Mouse (Mus musculus): ENCODE results near the gene Ciz1. TPM values are rescaled to one million over a fixed set of nuclear protein-coding genes. Genes with fewer than 3 reads are reported as not detected.

Gene Ciz1
- polyA plus RNA-seq (2015; fragmentation: Nextera tagmentation; extraction: Ambion mirVana), result 42.7 and 46.2 TPM in 2 replicates

GRCm38 (mm10) chr2:32352151-32353006 lies at the start of gene Ciz1:
TSS of gene Ciz1 (plus strand) at chr2:32352327.
- peak within 1 kb of the TSS; percentile 84 for H3K9ac ChIP-seq
- H3K27ac ChIP-seq, result peak within 1 kb of the TSS; percentile 95
- peak within 1 kb of the TSS; percentile 81 for H3K4me2 ChIP-seq
- no peaks in the 10 kb centered on the region for H3K9me3 ChIP-seq
- no peak; the same call in 1 of the 2 replicates for ATAC-seq (ENCODE audit: insufficient number of reproducible peaks, low FRiP score, low TSS enrichment, low read depth)
- peak within 1 kb of the TSS; percentile 82 for H3K4me3 ChIP-seq
- WGBS, result 1% methylated on average over 48 of the region's 52 CpGs
- peaks cover 42% of the 10 kb centered on the region for H3K4me1 ChIP-seq
- H3K27me3 ChIP-seq, result no peaks in the 10 kb centered on the region
- H3K36me3 ChIP-seq, result peaks cover 13% of the 10 kb centered on the region

GRCm38 (mm10) chr2:32302952-32303351 lies 49.2 kb upstream of the Ciz1 start:
- no peaks in the 10 kb centered on the region for H3K9me3 ChIP-seq
- WGBS, result 86% methylated on average over 10 of the region's 10 CpGs
- no peak for ATAC-seq (ENCODE audit: insufficient number of reproducible peaks, low FRiP score, low TSS enrichment, low read depth)
- no peak overlapping the region for H3K4me2 ChIP-seq
- H3K27ac ChIP-seq, result no peak overlapping the region
- no peaks in the 10 kb centered on the region for H3K27me3 ChIP-seq
- H3K4me3 ChIP-seq, result no peak overlapping the region
- 0 out of 2 replicates have a peak, but pooled peaks cover 4% of the 10 kb centered on the region for H3K4me1 ChIP-seq
- peaks cover 99% of the 10 kb centered on the region for H3K36me3 ChIP-seq
- no peak overlapping the region for H3K9ac ChIP-seq

GRCm38 (mm10) chr2:32304145-32304832 lies 47.8 kb upstream of the Ciz1 start:
- 0 out of 2 replicates have a peak, but pooled peaks have one; percentile 45 for ATAC-seq (ENCODE audit: insufficient number of reproducible peaks, low FRiP score, low TSS enrichment, low read depth)
- Histone ChIP-seq H3K27me3 (no peaks in the 10 kb centered on the region), H3K4me1 (peaks cover 5% of the 10 kb centered on the region; the same call in 1 of the 2 replicates), H3K4me3 (no peak overlapping the region), H3K36me3 (peaks cover 97% of the 10 kb centered on the region), H3K4me2 (no peak overlapping the region), H3K9ac (no peak overlapping the region), H3K27ac (no peak overlapping the region), H3K9me3 (no peaks in the 10 kb centered on the region)
- WGBS, result 49% methylated on average over 8 of the region's 8 CpGs

GRCm38 (mm10) chr2:32305668-32306067 lies 46.5 kb upstream of the Ciz1 start:
- Histone ChIP-seq H3K4me1 (peaks cover 18% of the 10 kb centered on the region), H3K9ac (no peak overlapping the region), H3K4me2 (no peak overlapping the region), H3K27ac (0 out of 2 replicates have a peak overlapping the region, but pooled peaks have one; percentile 1), H3K36me3 (peaks cover 99% of the 10 kb centered on the region), H3K9me3 (no peaks in the 10 kb centered on the region), H3K4me3 (no peak overlapping the region), H3K27me3 (no peaks in the 10 kb centered on the region)
- WGBS, result 87% methylated on average over 5 of the region's 5 CpGs
- no peak for ATAC-seq (ENCODE audit: insufficient number of reproducible peaks, low FRiP score, low TSS enrichment, low read depth)

GRCm38 (mm10) chr2:32306176-32306575 lies 46.0 kb upstream of the Ciz1 start:
- Histone ChIP-seq H3K4me2 (no peak overlapping the region), H3K27me3 (no peaks in the 10 kb centered on the region), H3K27ac (no peak overlapping the region), H3K4me1 (peaks cover 23% of the 10 kb centered on the region), H3K4me3 (no peak overlapping the region), H3K9ac (no peak overlapping the region), H3K36me3 (peaks cover 96% of the 10 kb centered on the region), H3K9me3 (no peaks in the 10 kb centered on the region)
- 86% methylated on average over 9 of the region's 9 CpGs for WGBS
- ATAC-seq (ENCODE audit: insufficient number of reproducible peaks, low FRiP score, low TSS enrichment, low read depth), result no peak

GRCm38 (mm10) chr2:32307247-32307798 lies 44.8 kb upstream of the Ciz1 start:
- no peaks in the 10 kb centered on the region for H3K27me3 ChIP-seq
- WGBS, result 90% methylated on average over 6 of the region's 6 CpGs
- H3K9me3 ChIP-seq, result no peaks in the 10 kb centered on the region
- no peak overlapping the region for H3K9ac ChIP-seq
- no peak overlapping the region for H3K4me2 ChIP-seq
- peaks cover 84% of the 10 kb centered on the region for H3K36me3 ChIP-seq
- peaks cover 35% of the 10 kb centered on the region for H3K4me1 ChIP-seq
- ATAC-seq (ENCODE audit: insufficient number of reproducible peaks, low FRiP score, low TSS enrichment, low read depth), result no peak
- H3K27ac ChIP-seq, result no peak overlapping the region
- H3K4me3 ChIP-seq, result no peak overlapping the region

- ATAC-seq (ENCODE audit: insufficient number of reproducible peaks, low FRiP score, low TSS enrichment, low read depth), result no peak
- Histone ChIP-seq H3K9me3 (no peaks in the 10 kb centered on the region), H3K27ac (0 out of 2 replicates have a peak overlapping the region, but pooled peaks have one; percentile 11), H3K4me1 (peaks cover 40% of the 10 kb centered on the region), H3K27me3 (no peaks in the 10 kb centered on the region), H3K36me3 (peaks cover 77% of the 10 kb centered on the region), H3K4me3 (no peak overlapping the region), H3K9ac (no peak overlapping the region), H3K4me2 (no peak overlapping the region)
- 48% methylated on average over 8 of the region's 8 CpGs for WGBS
Measured at GRCm38 (mm10) chr2:32307941-32308760, 44.0 kb upstream of the Ciz1 start.

- WGBS, result 81% methylated on average over 16 of the region's 16 CpGs
- H3K4me2 ChIP-seq, result no peak overlapping the region
- 0 out of 2 replicates have a peak overlapping the region, but pooled peaks have one; percentile 11 for H3K27ac ChIP-seq
- peaks cover 74% of the 10 kb centered on the region for H3K36me3 ChIP-seq
- ATAC-seq (ENCODE audit: insufficient number of reproducible peaks, low FRiP score, low TSS enrichment, low read depth), result no peak
- no peaks in the 10 kb centered on the region for H3K9me3 ChIP-seq
- no peak overlapping the region for H3K9ac ChIP-seq
- H3K4me1 ChIP-seq, result peaks cover 40% of the 10 kb centered on the region
- no peak overlapping the region for H3K4me3 ChIP-seq
- no peaks in the 10 kb centered on the region for H3K27me3 ChIP-seq
Measured at GRCm38 (mm10) chr2:32308870-32309568, 43.1 kb upstream of the Ciz1 start.

GRCm38 (mm10) chr2:32310096-32310845 lies 41.9 kb upstream of the Ciz1 start:
- Histone ChIP-seq H3K27ac (peak overlapping the region; percentile 11; the same call in 1 of the 2 replicates), H3K27me3 (no peaks in the 10 kb centered on the region), H3K4me3 (peak overlapping the region; percentile 64; the same call in 1 of the 2 replicates), H3K36me3 (peaks cover 68% of the 10 kb centered on the region), H3K4me1 (peaks cover 42% of the 10 kb centered on the region), H3K9ac (peak overlapping the region; percentile 26; the same call in 1 of the 2 replicates), H3K4me2 (peak overlapping the region; percentile 98), H3K9me3 (no peaks in the 10 kb centered on the region)
- WGBS, result 77% methylated on average over 18 of the region's 18 CpGs
- no peak for ATAC-seq (ENCODE audit: insufficient number of reproducible peaks, low FRiP score, low TSS enrichment, low read depth)
